Comparison of ENCODE assay signal across 8 mouse cellular contexts in the genomic region with DNA sequence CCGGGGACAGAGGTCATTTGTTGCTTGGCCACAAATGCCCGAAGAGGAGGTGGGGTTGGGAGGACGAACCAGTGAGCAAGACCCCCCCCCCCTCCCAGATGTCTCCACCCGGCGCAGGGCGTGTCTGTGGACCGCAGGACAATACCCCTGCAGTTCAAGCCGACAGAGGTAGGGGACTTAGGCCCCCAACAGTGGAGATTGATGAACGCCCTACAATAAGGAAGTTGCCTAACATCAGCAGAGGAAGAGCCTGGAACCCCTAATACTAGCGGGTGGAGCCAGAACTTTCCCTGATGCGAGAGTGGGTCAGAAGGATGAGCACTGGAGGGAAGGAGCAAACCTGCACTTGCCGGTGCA. TPM values are rescaled to one million over a fixed set of nuclear protein-coding genes. Genes with fewer than 3 reads are reported as not detected.
A peak's percentile ranks its signal among the peaks of the same experiment; 100 is the strongest.
DNase-seq lines count a peak whose midpoint lies in the region; ATAC-seq and TF ChIP-seq lines count a peak whose summit lies in the region.

No protein-coding gene starts in this region.

- peak overlapping the region; percentile 53 for H3K4me3 ChIP-seq in kidney, postnatal 0 days (replicated peaks; ENCODE audit: low read depth, low read length)
- H3K4me3 ChIP-seq in embryonic facial prominence, embryonic 14.5 days (ENCODE audit: low read depth, low read length), result peak overlapping the region; percentile 59
- H3K4me3 ChIP-seq in limb, embryonic 12.5 days (replicated peaks), result peak overlapping the region; percentile 59
- H3K4me3 ChIP-seq in olfactory bulb, adult 2 months (ENCODE audit: insufficient read depth, low read depth, low read length), result peak overlapping the region; percentile 52
- H3K4me3 ChIP-seq in kidney, adult 2 months (ENCODE audit: insufficient read depth, low read depth, low read length), result no peak overlapping the region

- TF ChIP-seq CTCF in kidney, postnatal 0 days (IDR thresholded peaks at IDR 0.05; ENCODE audit: low read depth), result no peak
- no peak for TF ChIP-seq CTCF in olfactory bulb, adult 2 months (IDR thresholded peaks at IDR 0.05; ENCODE audit: insufficient read depth, low read depth, low read length)
- TF ChIP-seq CTCF in kidney, adult 2 months (conservative IDR thresholded peaks at IDR 0.05; ENCODE audit: insufficient read depth, insufficient read length, low read depth, low read length), result no peak

- H3K4me2 ChIP-seq in kidney, postnatal 0 days (ENCODE audit: low read length), result peak overlapping the region; percentile 94
- H3K4me2 ChIP-seq in embryonic facial prominence, embryonic 14.5 days (ENCODE audit: low read depth, low read length), result peak overlapping the region; percentile 98
- H3K4me2 ChIP-seq in limb, embryonic 12.5 days, result peak overlapping the region; percentile 91

- H3K4me1 ChIP-seq in kidney, postnatal 0 days (replicated peaks; ENCODE audit: insufficient read depth, low read length), result peaks cover 9% of the 10 kb centered on the region; the same call in 1 of the 2 replicates
- H3K4me1 ChIP-seq in embryonic facial prominence, embryonic 14.5 days (ENCODE audit: control insufficient read depth, insufficient read depth, low read length), result peaks cover 6% of the 10 kb centered on the region
- H3K4me1 ChIP-seq in limb, embryonic 12.5 days (replicated peaks), result peaks cover 26% of the 10 kb centered on the region
- H3K4me1 ChIP-seq in olfactory bulb, adult 2 months (ENCODE audit: control insufficient read depth, insufficient read depth, low read length), result peaks cover 10% of the 10 kb centered on the region
- no peaks in the 10 kb centered on the region for H3K4me1 ChIP-seq in kidney, adult 2 months (ENCODE audit: control insufficient read depth, insufficient read depth, low read length)

- ATAC-seq in kidney, postnatal 0 days (replicated peaks; ENCODE audit: low FRiP score, low read depth), result peak; percentile 54
- peak; percentile 37 for ATAC-seq in embryonic facial prominence, embryonic 14.5 days (ENCODE audit: low read depth)
- ATAC-seq in limb, embryonic 12.5 days (ENCODE audit: insufficient number of reproducible peaks, insufficient read depth, low FRiP score, low TSS enrichment, low read depth), result no peak
- ATAC-seq in erythroid progenitor cell, adult 5-6 weeks (replicated peaks; ENCODE audit: low FRiP score, poor library complexity, severe bottlenecking), result no peak

- peak overlapping the region; percentile 59 for H3K9ac ChIP-seq in kidney, postnatal 0 days (ENCODE audit: low read depth, low read length)
- H3K9ac ChIP-seq in embryonic facial prominence, embryonic 14.5 days (ENCODE audit: low read depth, low read length), result peak overlapping the region; percentile 70
- H3K9ac ChIP-seq in limb, embryonic 12.5 days (replicated peaks), result peak overlapping the region; percentile 67

- TF ChIP-seq POLR2A in olfactory bulb, adult 2 months (IDR thresholded peaks at IDR 0.05; ENCODE audit: insufficient read depth, low read depth, low read length), result no peak
- TF ChIP-seq POLR2A in kidney, adult 2 months (IDR thresholded peaks at IDR 0.05; ENCODE audit: low read depth, low read length), result no peak

- H3K36me3 ChIP-seq in kidney, postnatal 0 days (ENCODE audit: insufficient read depth, low read length), result no peaks in the 10 kb centered on the region
- H3K36me3 ChIP-seq in embryonic facial prominence, embryonic 14.5 days (ENCODE audit: control insufficient read depth, insufficient read depth, low read length), result no peaks in the 10 kb centered on the region
- no peaks in the 10 kb centered on the region for H3K36me3 ChIP-seq in limb, embryonic 12.5 days
- H3K36me3 ChIP-seq in kidney, adult 2 months (ENCODE audit: control insufficient read depth, insufficient read depth, low read length), result no peaks in the 10 kb centered on the region

- 0% methylated on average over 10 of the region's 12 CpGs for WGBS in kidney, postnatal 0 days
- WGBS in embryonic facial prominence, embryonic 14.5 days, result 0% methylated on average over 12 of the region's 12 CpGs
- 1% methylated on average over 12 of the region's 12 CpGs for WGBS in limb, embryonic 12.5 days
- 10% methylated on average over 12 of the region's 12 CpGs for WGBS in olfactory bulb, adult 2 months
- 9% methylated on average over 12 of the region's 12 CpGs for WGBS in kidney, adult 2 months

- DNase-seq in kidney, postnatal 0 days (ENCODE audit: low spot score), result peak; percentile 16
- no peak for DNase-seq in kidney, postnatal 25 days
- peak; percentile 20 for DNase-seq in embryonic facial prominence, embryonic 14.5 days (ENCODE audit: low spot score)
- DNase-seq in thymus, postnatal 0 days (ENCODE audit: low spot score), result no peak
- DNase-seq in kidney, adult 2 months, result no peak

- no peaks in the 10 kb centered on the region for H3K9me3 ChIP-seq in kidney, postnatal 0 days (replicated peaks; ENCODE audit: low read length)
- H3K9me3 ChIP-seq in embryonic facial prominence, embryonic 14.5 days (ENCODE audit: control insufficient read depth, low read length), result no peaks in the 10 kb centered on the region
- H3K9me3 ChIP-seq in limb, embryonic 12.5 days, result no peaks in the 10 kb centered on the region

- H3K27me3 ChIP-seq in kidney, postnatal 0 days (ENCODE audit: insufficient read depth, low read length), result no peaks in the 10 kb centered on the region
- no peaks in the 10 kb centered on the region; the same call in 1 of the 2 replicates for H3K27me3 ChIP-seq in embryonic facial prominence, embryonic 14.5 days (replicated peaks; ENCODE audit: control insufficient read depth, insufficient read depth, low read length)
- H3K27me3 ChIP-seq in limb, embryonic 12.5 days, result peaks cover 19% of the 10 kb centered on the region; the same call in 1 of the 2 replicates
- peaks cover 3% of the 10 kb centered on the region; the same call in 1 of the 2 replicates for H3K27me3 ChIP-seq in kidney, adult 2 months (replicated peaks; ENCODE audit: control insufficient read depth, insufficient read depth, low read length)

- no peak overlapping the region for H3K27ac ChIP-seq in kidney, postnatal 0 days
- no peak overlapping the region for H3K27ac ChIP-seq in embryonic facial prominence, embryonic 14.5 days (replicated peaks; ENCODE audit: low read depth, low read length)
- no peak overlapping the region; the same call in 1 of the 2 replicates for H3K27ac ChIP-seq in limb, embryonic 12.5 days
- no peak overlapping the region for H3K27ac ChIP-seq in olfactory bulb, adult 2 months (ENCODE audit: insufficient read depth, low read depth, low read length)
- H3K27ac ChIP-seq in kidney, adult 2 months (ENCODE audit: insufficient read depth, low read depth, low read length), result no peak overlapping the region

RNA-seq across cellular contexts. Expression of a gene that starts 0.3 kb away (rescaled TPM):
- 1.3 and 2.0 TPM in 2 replicates for polyA plus RNA-seq in kidney, postnatal 0 days (2015; fragmentation: Nextera tagmentation; extraction: Ambion mirVana)
- 1.3 TPM in 2 replicates for polyA plus RNA-seq in embryonic facial prominence, embryonic 14.5 days (2014; fragmentation: Nextera tagmentation; extraction: Ambion mirVana)
- 6.4 and 8.1 TPM in 2 replicates for polyA plus RNA-seq in limb, embryonic 12.5 days (2016; fragmentation: Nextera tagmentation; extraction: Ambion mirVana)
- not detected in 2 replicates for polyA plus RNA-seq in olfactory bulb, adult 2 months (2012; ENCODE audit: insufficient read depth, insufficient read length, low replicate concordance, missing spikeins)
- total RNA-seq in erythroid progenitor cell, adult 5-6 weeks (2015; ENCODE audit: low replicate concordance), result not detected in 2 replicates
- not detected in 2 replicates for total RNA-seq in erythroid progenitor cell, adult 5-6 weeks (2017; ENCODE audit: low replicate concordance)
- 1.2 and 2.0 TPM in 2 replicates for polyA plus RNA-seq in thymus, postnatal 0 days (2015; fragmentation: Nextera tagmentation; extraction: Ambion mirVana)
- 0.59 and 0.94 TPM in 2 replicates for polyA plus RNA-seq in kidney, adult 2 months (2012; rRNA removed)

RNA-seq across cellular contexts. Expression of a gene that starts 9.8 kb away (rescaled TPM):
- polyA plus RNA-seq in kidney, postnatal 0 days (2015; fragmentation: Nextera tagmentation; extraction: Ambion mirVana), result 25.3 and 26.8 TPM in 2 replicates
- polyA plus RNA-seq in embryonic facial prominence, embryonic 14.5 days (2014; fragmentation: Nextera tagmentation; extraction: Ambion mirVana), result 51.9 and 54.3 TPM in 2 replicates
- polyA plus RNA-seq in limb, embryonic 12.5 days (2016; fragmentation: Nextera tagmentation; extraction: Ambion mirVana), result 75.8 and 76.6 TPM in 2 replicates
- not detected in 2 replicates for polyA plus RNA-seq in olfactory bulb, adult 2 months (2012; ENCODE audit: insufficient read depth, insufficient read length, low replicate concordance, missing spikeins)
- total RNA-seq in erythroid progenitor cell, adult 5-6 weeks (2015; ENCODE audit: low replicate concordance), result 29.6 and 47.8 TPM in 2 replicates
- 19.9 and 33.5 TPM in 2 replicates for total RNA-seq in erythroid progenitor cell, adult 5-6 weeks (2017; ENCODE audit: low replicate concordance)
- 22.7 and 23.6 TPM in 2 replicates for polyA plus RNA-seq in thymus, postnatal 0 days (2015; fragmentation: Nextera tagmentation; extraction: Ambion mirVana)
- 14.7 and 15.5 TPM in 2 replicates for polyA plus RNA-seq in kidney, adult 2 months (2012; rRNA removed)

Comparison
In these comparisons a context has a peak if more than half of its experiments do, and no peak if none do; other contexts are left out.
1. DNase-seq: peak in kidney, postnatal 0 days (single experiment) and embryonic facial prominence, embryonic 14.5 days (single experiment); none in kidney, postnatal 25 days (0 of 2), thymus, postnatal 0 days (single experiment) and kidney, adult 2 months (single experiment).
2. ATAC-seq: peak in kidney, postnatal 0 days (single experiment) and embryonic facial prominence, embryonic 14.5 days (single experiment); none in limb, embryonic 12.5 days (single experiment) and erythroid progenitor cell, adult 5-6 weeks (single experiment).
3. RNA of a gene that starts 9.8 kb away (polyA plus RNA-seq): 75.8 to 76.6 TPM in limb, embryonic 12.5 days, 51.9 to 54.3 TPM in embryonic facial prominence, embryonic 14.5 days, 25.3 to 26.8 TPM in kidney, postnatal 0 days, 22.7 to 23.6 TPM in thymus, postnatal 0 days and 14.7 to 15.5 TPM in kidney, adult 2 months; not detected in olfactory bulb, adult 2 months; every median in the first group is over 10 times any median in the second.
4. Peak in every context shown above with its lines, with median percentiles within 50 percentile points of each other: H3K4me2 ChIP-seq and H3K9ac ChIP-seq.